19 mouse cellular contexts compared by ENCODE assay signal in genomic region chr6:117890257-117890656, GRCm38 (mm10). TPM values are rescaled to one million over a fixed set of nuclear protein-coding genes. Genes with fewer than 3 reads are reported as not detected.
DNase-seq lines count a peak whose midpoint lies in the region; ATAC-seq lines count a peak whose summit lies in the region.
"Had no signal": no experiment of that assay in that cellular context is flagged by ENCODE, and none has a peak within 500 bp of the region (broad histone marks: within the 10 kb centered on the region; RNA-seq: fewer than 3 reads in every experiment).

No protein-coding gene starts in this region.

- no peak overlapping the region for H3K27ac ChIP-seq in limb, embryonic 10.5 days
- H3K27ac ChIP-seq: forebrain, embryonic 10.5 days; hindbrain, embryonic 12.5 days; intestine, embryonic 15.5 days; kidney, postnatal 0 days; left cerebral cortex, adult 2 months; limb, embryonic 12.5 days; lung, embryonic 15.5 days; macrophage had no signal

- DNase-seq in spleen, postnatal 36 days (ENCODE audit: low spot score in 2 of 2), result peak; percentile 71 to 75
- no peak for DNase-seq in spleen, postnatal 4 days (ENCODE audit: low spot score in 2 of 2)
- DNase-seq in CD8-positive naive resting alpha-beta T cell, adult 2 months (ENCODE audit: low read depth in 2 of 2, low spot score in 2 of 2), result peak; percentile 58 to 64
- peak; percentile 93 for DNase-seq in induced T-regulatory cell, adult 2 months (ENCODE audit: low read depth)
- no peak for DNase-seq in limb, embryonic 10.5 days (ENCODE audit: low spot score)
- no peak for DNase-seq in layer of hippocampus, adult 18-20 months (ENCODE audit: low spot score in 2 of 2)
- DNase-seq: adrenal gland, postnatal 25 days; cerebellum, adult 9-10 months; midbrain, embryonic 14.5 days had no signal

- H3K4me1 ChIP-seq in limb, embryonic 10.5 days, result peaks cover 9% of the 10 kb centered on the region; the same call in 1 of the 2 replicates
- H3K4me1 ChIP-seq: hindbrain, embryonic 12.5 days; intestine, embryonic 15.5 days; limb, embryonic 12.5 days; lung, embryonic 15.5 days had no signal

- ATAC-seq in neutrophil, adult 5-6 weeks (ENCODE audit: extremely low read depth, insufficient number of reproducible peaks, low FRiP score, poor library complexity, severe bottlenecking), result peak; percentile 66

- H3K4me3 ChIP-seq in limb, embryonic 10.5 days, result no peak overlapping the region
- H3K4me3 ChIP-seq: forebrain, embryonic 10.5 days; hindbrain, embryonic 12.5 days; intestine, embryonic 15.5 days; left cerebral cortex, adult 2 months; limb, embryonic 12.5 days; lung, embryonic 15.5 days had no signal

- WGBS in limb, embryonic 10.5 days, result 85% methylated on average over 6 of the region's 6 CpGs

- H3K36me3 ChIP-seq in limb, embryonic 10.5 days, result no peaks in the 10 kb centered on the region
- H3K36me3 ChIP-seq: forebrain, embryonic 10.5 days; hindbrain, embryonic 12.5 days; intestine, embryonic 15.5 days; limb, embryonic 12.5 days; lung, embryonic 15.5 days had no signal

- H3K9me3 ChIP-seq in limb, embryonic 10.5 days (replicated peaks), result no peaks in the 10 kb centered on the region
- H3K9me3 ChIP-seq: forebrain, embryonic 10.5 days; hindbrain, embryonic 12.5 days; intestine, embryonic 15.5 days; limb, embryonic 12.5 days; lung, embryonic 15.5 days had no signal

- H3K27me3 ChIP-seq in limb, embryonic 10.5 days (ENCODE audit: low read depth, poor library complexity, severe bottlenecking), result no peaks in the 10 kb centered on the region
- H3K27me3 ChIP-seq: hindbrain, embryonic 12.5 days; intestine, embryonic 15.5 days; limb, embryonic 12.5 days; lung, embryonic 15.5 days had no signal

RNA-seq across cellular contexts. Expression of gene Hnrnpf, which starts 9.9 kb away (rescaled TPM):
- 944 and 955 TPM in 2 replicates for total RNA-seq in neutrophil, adult 5-6 weeks (2017)
- polyA plus RNA-seq in limb, embryonic 10.5 days (2016; fragmentation: Nextera tagmentation; extraction: Ambion mirVana), result 907 and 916 TPM in 2 replicates
- 100 to 1,000 TPM; 127 to 139 TPM for total RNA-seq in layer of hippocampus, adult 18-20 months (2021)

RNA-seq across cellular contexts. Expression of gene Zfp239, which starts 28.4 kb away (rescaled TPM):
- total RNA-seq in neutrophil, adult 5-6 weeks (2017), result 0.98 and 1.0 TPM in 2 replicates
- 14.6 and 17.3 TPM in 2 replicates for polyA plus RNA-seq in limb, embryonic 10.5 days (2016; fragmentation: Nextera tagmentation; extraction: Ambion mirVana)
- total RNA-seq in layer of hippocampus, adult 18-20 months (2021), result 10 to 100 TPM; 38.4 to 41.0 TPM

RNA-seq across cellular contexts. Expression of gene Fxyd4, which starts 47.2 kb away (rescaled TPM):
- not detected in 2 replicates for total RNA-seq in neutrophil, adult 5-6 weeks (2017)
- polyA plus RNA-seq in limb, embryonic 10.5 days (2016; fragmentation: Nextera tagmentation; extraction: Ambion mirVana), result 3.4 and 3.6 TPM in 2 replicates
- not detected for total RNA-seq in layer of hippocampus, adult 18-20 months (2021)
- total RNA-seq: adrenal gland, postnatal 25 days; gastrocnemius, adult 8-10 months; left cerebral cortex, adult 2 months had no signal
- polyA plus RNA-seq: macrophage had no signal

RNA-seq across cellular contexts. Expression of gene Zfp637, which starts 49.3 kb away (rescaled TPM):
- 12.8 and 15.5 TPM in 2 replicates for total RNA-seq in neutrophil, adult 5-6 weeks (2017)
- polyA plus RNA-seq in limb, embryonic 10.5 days (2016; fragmentation: Nextera tagmentation; extraction: Ambion mirVana), result 99.2 and 128 TPM in 2 replicates
- total RNA-seq in layer of hippocampus, adult 18-20 months (2021), result 10 to 100 TPM; 41.3 to 47.9 TPM

Comparison
In these comparisons a context has a peak if more than half of its experiments do, and no peak if none do; other contexts are left out.
1. DNase-seq: peak in spleen, postnatal 36 days (2 of 2), CD8-positive naive resting alpha-beta T cell, adult 2 months (2 of 2) and induced T-regulatory cell, adult 2 months (single experiment); none in spleen, postnatal 4 days (0 of 2), limb, embryonic 10.5 days (single experiment) and layer of hippocampus, adult 18-20 months (0 of 2).
2. RNA of gene Zfp239, which starts 28.4 kb away (total RNA-seq): 38.4 to 41.0 TPM in layer of hippocampus, adult 18-20 months; 0.98 to 1.0 TPM in neutrophil, adult 5-6 weeks; every median in the first group is over 10 times any median in the second.